Mouse (Mus musculus): ENCODE data around the gene Tmem119. TPM values are rescaled to one million over a fixed set of nuclear protein-coding genes. Genes with fewer than 3 reads are reported as not detected.

The Tmem119 gene
- polyA plus RNA-seq, 1 experiment: 1.2 TPM

DNA sequence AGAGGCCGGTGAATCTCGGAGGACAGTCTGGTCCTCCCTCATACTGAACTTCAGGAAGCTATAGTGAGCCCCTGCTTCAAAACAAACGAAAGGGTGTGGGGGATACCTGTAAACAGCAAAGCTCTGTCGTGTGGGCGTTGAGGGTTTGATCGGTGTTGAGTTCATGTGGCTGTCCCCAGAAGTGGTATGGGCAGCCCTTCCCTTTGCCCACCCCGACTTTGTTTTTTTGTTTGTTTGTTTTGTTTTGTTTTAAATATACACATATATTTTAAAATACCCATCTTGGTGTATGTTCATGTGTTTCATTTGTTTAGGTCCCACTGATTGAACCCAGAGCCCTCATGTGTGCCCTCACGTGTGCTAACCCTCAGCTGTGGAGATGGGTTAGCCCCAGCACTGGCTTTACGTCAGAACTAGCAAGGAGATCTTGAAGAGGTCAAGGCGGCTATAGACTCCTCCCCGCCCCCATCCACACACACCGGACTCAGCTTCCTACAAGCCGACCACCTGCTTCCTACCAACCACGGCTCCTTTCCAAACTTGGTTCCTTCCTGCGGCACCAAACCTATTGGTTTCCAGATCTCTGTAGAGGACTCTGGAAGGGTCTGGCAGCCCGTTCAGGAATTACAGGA is 33.1 kb upstream of the Tmem119 start:
- no peak for TF ChIP-seq POLR2A (IDR thresholded peaks at IDR 0.05; ENCODE audit: insufficient read depth, low read length)
- TF ChIP-seq CTCF (IDR thresholded peaks at IDR 0.05; ENCODE audit: low read depth, low read length): no peak
- no peak for TF ChIP-seq EP300 (IDR thresholded peaks at IDR 0.05; ENCODE audit: insufficient read depth, low read depth, low read length)
- Histone ChIP-seq H3K9ac (ENCODE audit: low read depth, poor library complexity, severe bottlenecking) (no peak overlapping the region), H3K4me3 (ENCODE audit: low read depth, low read length) (no peak overlapping the region), H3K4me1 (ENCODE audit: control insufficient read depth, insufficient read depth, low read length) (no peaks in the 10 kb centered on the region), H3K36me3 (ENCODE audit: control insufficient read depth, insufficient read depth, low read length, poor library complexity, severe bottlenecking) (no peaks in the 10 kb centered on the region), H3K27me3 (ENCODE audit: control insufficient read depth, insufficient read depth, low read length, poor library complexity, severe bottlenecking) (no peaks in the 10 kb centered on the region), H3K9me3 (replicated peaks; ENCODE audit: control insufficient read depth, insufficient read depth, low read length, poor library complexity, severe bottlenecking) (no peaks in the 10 kb centered on the region), H3K27ac (ENCODE audit: insufficient read depth, low read length) (no peak overlapping the region)

- Histone ChIP-seq H3K27me3 (ENCODE audit: control insufficient read depth, insufficient read depth, low read length, poor library complexity, severe bottlenecking) (no peaks in the 10 kb centered on the region), H3K36me3 (ENCODE audit: control insufficient read depth, insufficient read depth, low read length, poor library complexity, severe bottlenecking) (no peaks in the 10 kb centered on the region), H3K4me3 (ENCODE audit: low read depth, low read length) (peak within 1 kb of the TSS; percentile 14), H3K9ac (ENCODE audit: low read depth, poor library complexity, severe bottlenecking) (no peak within 1 kb of the TSS), H3K27ac (ENCODE audit: insufficient read depth, low read length) (no peak within 1 kb of the TSS), H3K4me1 (ENCODE audit: control insufficient read depth, insufficient read depth, low read length) (no peaks in the 10 kb centered on the region), H3K9me3 (replicated peaks; ENCODE audit: control insufficient read depth, insufficient read depth, low read length, poor library complexity, severe bottlenecking) (no peaks in the 10 kb centered on the region)
- 0 out of 2 replicates have a peak, but pooled peaks have one; percentile 45 for TF ChIP-seq EP300 (IDR thresholded peaks at IDR 0.05; ENCODE audit: insufficient read depth, low read depth, low read length)
- TF ChIP-seq CTCF (IDR thresholded peaks at IDR 0.05; ENCODE audit: low read depth, low read length): no peak
These were observed 32.2 kb upstream of the Tmem119 start, which contains the start of gene Selplg for GRCm38 (mm10) chr5:113832490-113832901. Gene Selplg, minus strand, starts transcription at chr5:113832644.

GRCm38 (mm10) chr5:113831741-113832140 is 31.4 kb upstream of the Tmem119 start:
- no peak overlapping the region for H3K27ac ChIP-seq (ENCODE audit: insufficient read depth, low read length)
- no peak overlapping the region for H3K9ac ChIP-seq (ENCODE audit: low read depth, poor library complexity, severe bottlenecking)
- no peaks in the 10 kb centered on the region for H3K4me1 ChIP-seq (ENCODE audit: control insufficient read depth, insufficient read depth, low read length)
- H3K9me3 ChIP-seq (replicated peaks; ENCODE audit: control insufficient read depth, insufficient read depth, low read length, poor library complexity, severe bottlenecking): no peaks in the 10 kb centered on the region
- TF ChIP-seq EP300 (IDR thresholded peaks at IDR 0.05; ENCODE audit: insufficient read depth, low read depth, low read length) (no peak), POLR2A (IDR thresholded peaks at IDR 0.05; ENCODE audit: insufficient read depth, low read length) (no peak), CTCF (IDR thresholded peaks at IDR 0.05; ENCODE audit: low read depth, low read length) (no peak)
- no peak overlapping the region for H3K4me3 ChIP-seq (ENCODE audit: low read depth, low read length)
- no peaks in the 10 kb centered on the region for H3K36me3 ChIP-seq (ENCODE audit: control insufficient read depth, insufficient read depth, low read length, poor library complexity, severe bottlenecking)
- H3K27me3 ChIP-seq (ENCODE audit: control insufficient read depth, insufficient read depth, low read length, poor library complexity, severe bottlenecking): no peaks in the 10 kb centered on the region

- H3K36me3 ChIP-seq (ENCODE audit: control insufficient read depth, insufficient read depth, low read length, poor library complexity, severe bottlenecking): no peaks in the 10 kb centered on the region
- no peaks in the 10 kb centered on the region for H3K9me3 ChIP-seq (replicated peaks; ENCODE audit: control insufficient read depth, insufficient read depth, low read length, poor library complexity, severe bottlenecking)
- H3K27ac ChIP-seq (ENCODE audit: insufficient read depth, low read length): no peak overlapping the region
- no peaks in the 10 kb centered on the region for H3K27me3 ChIP-seq (ENCODE audit: control insufficient read depth, insufficient read depth, low read length, poor library complexity, severe bottlenecking)
- H3K4me1 ChIP-seq (ENCODE audit: control insufficient read depth, insufficient read depth, low read length): no peaks in the 10 kb centered on the region
- TF ChIP-seq POLR2A (IDR thresholded peaks at IDR 0.05; ENCODE audit: insufficient read depth, low read length) (no peak), EP300 (IDR thresholded peaks at IDR 0.05; ENCODE audit: insufficient read depth, low read depth, low read length) (no peak), CTCF (IDR thresholded peaks at IDR 0.05; ENCODE audit: low read depth, low read length) (no peak)
- H3K4me3 ChIP-seq (ENCODE audit: low read depth, low read length): no peak overlapping the region
- H3K9ac ChIP-seq (ENCODE audit: low read depth, poor library complexity, severe bottlenecking): no peak overlapping the region
These were observed 30.5 kb upstream of the Tmem119 start for GRCm38 (mm10) chr5:113830796-113831195.

GRCm38 (mm10) chr5:113830292-113830643 is 30.0 kb upstream of the Tmem119 start:
- no peaks in the 10 kb centered on the region for H3K9me3 ChIP-seq (replicated peaks; ENCODE audit: control insufficient read depth, insufficient read depth, low read length, poor library complexity, severe bottlenecking)
- no peaks in the 10 kb centered on the region for H3K27me3 ChIP-seq (ENCODE audit: control insufficient read depth, insufficient read depth, low read length, poor library complexity, severe bottlenecking)
- peak overlapping the region; percentile 36 for H3K4me3 ChIP-seq (ENCODE audit: low read depth, low read length)
- H3K4me1 ChIP-seq (ENCODE audit: control insufficient read depth, insufficient read depth, low read length): no peaks in the 10 kb centered on the region
- no peak overlapping the region for H3K27ac ChIP-seq (ENCODE audit: insufficient read depth, low read length)
- no peaks in the 10 kb centered on the region for H3K36me3 ChIP-seq (ENCODE audit: control insufficient read depth, insufficient read depth, low read length, poor library complexity, severe bottlenecking)
- H3K9ac ChIP-seq (ENCODE audit: low read depth, poor library complexity, severe bottlenecking): no peak overlapping the region
- no peak for TF ChIP-seq POLR2A (IDR thresholded peaks at IDR 0.05; ENCODE audit: insufficient read depth, low read length)
- no peak for TF ChIP-seq EP300 (IDR thresholded peaks at IDR 0.05; ENCODE audit: insufficient read depth, low read depth, low read length)
- no peak for TF ChIP-seq CTCF (IDR thresholded peaks at IDR 0.05; ENCODE audit: low read depth, low read length)

GRCm38 (mm10) chr5:113829566-113830291 is 29.4 kb upstream of the Tmem119 start:
- Histone ChIP-seq H3K27me3 (ENCODE audit: control insufficient read depth, insufficient read depth, low read length, poor library complexity, severe bottlenecking) (no peaks in the 10 kb centered on the region), H3K9ac (ENCODE audit: low read depth, poor library complexity, severe bottlenecking) (no peak overlapping the region), H3K27ac (ENCODE audit: insufficient read depth, low read length) (no peak overlapping the region), H3K9me3 (replicated peaks; ENCODE audit: control insufficient read depth, insufficient read depth, low read length, poor library complexity, severe bottlenecking) (no peaks in the 10 kb centered on the region), H3K4me1 (ENCODE audit: control insufficient read depth, insufficient read depth, low read length) (no peaks in the 10 kb centered on the region), H3K4me3 (ENCODE audit: low read depth, low read length) (peak overlapping the region; percentile 36), H3K36me3 (ENCODE audit: control insufficient read depth, insufficient read depth, low read length, poor library complexity, severe bottlenecking) (no peaks in the 10 kb centered on the region)
- TF ChIP-seq EP300 (IDR thresholded peaks at IDR 0.05; ENCODE audit: insufficient read depth, low read depth, low read length) (no peak), CTCF (IDR thresholded peaks at IDR 0.05; ENCODE audit: low read depth, low read length) (no peak), POLR2A (IDR thresholded peaks at IDR 0.05; ENCODE audit: insufficient read depth, low read length) (no peak)
